18 mouse cellular contexts compared by ENCODE assay signal in genomic region chr5:34409002-34409401, GRCm38 (mm10).
"Had no signal": no experiment of that assay in that cellular context is flagged by ENCODE, and none has a peak within 500 bp of the region (broad histone marks: within the 10 kb centered on the region; RNA-seq: fewer than 3 reads in every experiment).

No protein-coding gene starts in this region.

- H3K27ac ChIP-seq: liver, embryonic 15.5 days; lung, embryonic 15.5 days; macrophage; midbrain, embryonic 12.5 days; neural tube, embryonic 12.5 days; stomach, embryonic 15.5 days; stomach, postnatal 0 days had no signal

- H3K4me1 ChIP-seq: neural tube, embryonic 12.5 days; stomach, embryonic 15.5 days had no signal

- ATAC-seq: lung, postnatal 0 days; midbrain, embryonic 16.5 days had no signal

- H3K36me3 ChIP-seq: neural tube, embryonic 12.5 days; stomach, embryonic 15.5 days had no signal

- H3K9me3 ChIP-seq: liver, embryonic 15.5 days; lung, embryonic 15.5 days; megakaryocyte, embryonic 14.5 days; midbrain, embryonic 12.5 days; neural tube, embryonic 12.5 days; stomach, embryonic 15.5 days had no signal

- H3K27me3 ChIP-seq: liver, embryonic 15.5 days; lung, embryonic 15.5 days; megakaryocyte, embryonic 14.5 days; midbrain, embryonic 12.5 days; neural tube, embryonic 12.5 days; stomach, embryonic 15.5 days had no signal

- H3K4me2 ChIP-seq: liver, embryonic 15.5 days; lung, embryonic 15.5 days; midbrain, embryonic 12.5 days; neural tube, embryonic 12.5 days; stomach, embryonic 15.5 days had no signal

- H3K9ac ChIP-seq: liver, embryonic 15.5 days; lung, embryonic 15.5 days; midbrain, embryonic 12.5 days; neural tube, embryonic 12.5 days; stomach, embryonic 15.5 days had no signal

- DNase-seq: lung, adult 2 months; lung, postnatal 14 days; lung, postnatal 36 days; midbrain, embryonic 14.5 days; right cerebral cortex, postnatal 14 days; thymus, adult 2 months; thymus, postnatal 25 days; thymus, postnatal 4 days had no signal

- H3K4me3 ChIP-seq: liver, embryonic 15.5 days; lung, embryonic 15.5 days; megakaryocyte, embryonic 14.5 days; midbrain, embryonic 12.5 days; neural tube, embryonic 12.5 days; stomach, embryonic 15.5 days had no signal
